Mouse (Mus musculus) kidney, embryonic 14.5 days (tissue): ENCODE data around the gene Gpr157. TPM values are rescaled to one million over a fixed set of nuclear protein-coding genes. Genes with fewer than 3 reads are reported as not detected.

Experiments
- ATAC-seq: fragments of 200-750 bp; cut with Nextera tagmentation; 2 replicates; pipeline ENCODE4 v1.8.0; 2017; ENCODE audit warnings: moderate number of reproducible peaks, mild to moderate bottlenecking, moderate TSS enrichment, moderate library complexity; ENCODE audit not compliant: low FRiP score, low TSS enrichment
- H3K27ac ChIP-seq: fragments of 300-500 bp; sonication (generic); 2 replicates; pipeline ENCODE4 v1.5.1; 2014; ENCODE audit warnings: low read depth, mild to moderate bottlenecking, low read length, moderate library complexity, mixed read lengths
- H3K27me3 ChIP-seq: fragments of 300-500 bp; sonication (generic); 2 replicates; pipeline ENCODE4 v1.6.1; 2014; ENCODE audit warnings: mild to moderate bottlenecking, low read length; ENCODE audit not compliant: control insufficient read depth, insufficient read depth
- H3K36me3 ChIP-seq: fragments of 300-500 bp; sonication (generic); 2 replicates; pipeline ENCODE4 v1.6.1; 2014; ENCODE audit warnings: low read length, mixed read lengths; ENCODE audit not compliant: control insufficient read depth, insufficient read depth
- H3K4me1 ChIP-seq: fragments of 300-500 bp; sonication (generic); 2 replicates; pipeline ENCODE4 v1.6.1; 2014; ENCODE audit warnings: low read length, mixed read lengths; ENCODE audit not compliant: control insufficient read depth, insufficient read depth
- H3K4me2 ChIP-seq: fragments of 300-500 bp; sonication (generic); replicated peaks from 2 replicates; pipeline ENCODE4 v1.6.1; 2014; ENCODE audit warnings: low read depth, mild to moderate bottlenecking, low read length
- H3K4me3 ChIP-seq: fragments of 300-500 bp; sonication (generic); 2 replicates; pipeline ENCODE4 v1.5.1; 2014; ENCODE audit warnings: mild to moderate bottlenecking, low read length
- H3K9ac ChIP-seq: fragments of 300-500 bp; sonication (generic); 2 replicates; pipeline ENCODE4 v1.6.1; 2014; ENCODE audit warnings: low read depth, mild to moderate bottlenecking, low read length, moderate library complexity
- H3K9me3 ChIP-seq: fragments of 300-500 bp; sonication (generic); 2 replicates; pipeline ENCODE4 v1.6.1; 2016; ENCODE audit warnings: low read length; ENCODE audit not compliant: control insufficient read depth
- WGBS: fragments of 180-500 bp; shearing (Covaris S2); extraction: QIAGEN DNeasy Blood & Tissue Kit; methylation state at CpG from one replicate; pipeline ENCODE4 v1.1.7; 2014; 5-methylcytosine and 5-hydroxymethylcytosine counted together
- polyA plus RNA-seq: library from polyadenylated mRNA; unstranded; fragments of >200 nt; fragmentation: Nextera tagmentation; extraction: Ambion mirVana; gene quantifications from 2 replicates; pipeline ENCODE4 v1.2.1, GENCODE M21; 2014

Gene Gpr157
- polyA plus RNA-seq, 1 experiment from 2014 or later = 0.20 TPM

DNA sequence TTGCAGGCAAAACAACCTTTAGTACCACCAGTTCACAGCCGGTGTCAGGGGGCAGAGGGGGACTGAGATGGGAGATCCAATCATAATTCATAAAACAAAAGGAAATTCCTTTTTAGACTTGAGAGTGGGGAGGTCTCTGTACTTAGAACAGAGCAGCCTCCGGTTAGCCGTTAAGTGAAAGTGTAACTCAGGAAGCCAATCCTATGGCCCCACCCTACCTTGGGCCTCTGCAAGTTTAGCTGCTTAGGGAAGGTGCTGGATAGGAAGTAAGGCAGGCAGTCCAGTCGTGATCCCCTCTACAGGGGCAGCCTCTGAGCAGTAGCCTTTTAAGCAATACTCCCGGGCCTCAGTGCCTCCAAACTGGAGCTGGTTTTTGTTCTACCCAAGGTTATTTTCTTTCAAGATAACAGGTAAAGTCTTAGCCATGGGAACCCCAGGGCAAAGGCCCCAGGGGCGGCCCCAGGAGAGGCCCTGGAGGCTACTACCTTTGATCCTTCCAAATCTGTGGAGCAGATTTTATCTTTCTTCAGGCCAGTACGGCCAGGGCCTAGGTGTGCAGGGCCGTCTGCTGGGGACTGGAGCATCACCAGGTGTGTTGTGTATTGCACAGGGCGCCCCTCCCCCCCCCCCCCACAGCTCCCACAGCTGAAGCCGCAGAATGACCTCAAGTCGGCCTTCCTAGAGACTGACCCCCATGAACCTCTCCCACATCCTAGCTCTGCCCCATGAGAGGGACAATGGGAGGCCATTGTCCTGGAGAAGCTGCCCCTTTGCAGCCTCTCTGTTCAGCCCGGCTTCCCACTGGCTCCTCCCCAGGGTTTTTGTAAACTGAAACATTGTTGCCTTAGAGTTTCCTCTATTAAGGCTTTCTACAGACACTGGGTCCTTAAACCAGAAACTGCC is 6.6 kb downstream of the Gpr157 start:
- no peak overlapping the region for H3K9ac ChIP-seq
- H3K4me3 ChIP-seq = no peak overlapping the region
- no peak overlapping the region for H3K27ac ChIP-seq
- H3K27me3 ChIP-seq = 0 out of 2 replicates have a peak, but pooled peaks cover 3% of the 10 kb centered on the region
- peaks cover 15% of the 10 kb centered on the region; the same call in 1 of the 2 replicates for H3K4me1 ChIP-seq
- no peak overlapping the region for H3K4me2 ChIP-seq
- 33% methylated on average over 11 of the region's 12 CpGs for WGBS
- ATAC-seq = peak; percentile 45; the same call in 1 of the 2 replicates
- no peaks in the 10 kb centered on the region for H3K9me3 ChIP-seq
- no peaks in the 10 kb centered on the region for H3K36me3 ChIP-seq

DNA sequence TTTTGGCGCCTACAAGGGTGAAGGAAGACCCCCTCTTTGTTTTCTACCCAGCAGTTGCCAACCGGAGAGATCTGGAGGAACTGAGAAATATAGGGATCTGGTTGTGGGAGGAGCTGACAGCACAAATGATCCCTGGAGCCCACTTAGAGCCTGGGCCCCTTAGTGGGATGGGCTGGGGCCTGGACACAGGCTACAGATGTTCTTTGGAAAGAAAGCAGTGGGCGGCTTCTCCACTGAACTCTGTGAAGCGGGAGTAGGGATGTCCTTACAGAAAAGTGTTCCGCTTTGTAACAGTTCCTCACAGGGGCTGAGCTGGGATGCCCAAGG is 7.3 kb downstream of the Gpr157 start:
- no peak for ATAC-seq
- whole genome bisulfite sequencing = 27% methylated on average over 5 of the region's 5 CpGs

DNA sequence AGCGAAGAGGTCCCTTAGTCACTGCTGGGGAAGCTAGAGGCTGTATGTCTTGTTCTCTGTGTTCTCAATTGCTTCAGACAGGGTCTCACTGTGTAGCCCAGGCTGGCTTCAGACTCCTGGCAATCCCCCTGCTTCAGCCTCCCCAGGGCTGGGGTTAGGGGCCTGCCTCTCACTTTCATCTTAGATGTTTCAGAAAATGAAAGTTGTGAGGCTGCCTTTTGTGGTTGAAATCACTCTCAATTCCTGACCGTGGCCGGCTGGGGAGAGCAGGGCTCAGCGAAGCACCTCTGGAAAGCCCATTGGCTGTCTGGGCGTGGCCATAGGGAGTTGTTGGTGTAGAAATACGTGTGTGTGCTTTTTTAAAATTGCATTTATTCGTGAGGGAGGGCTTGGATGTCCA is 9.1 kb downstream of the Gpr157 start:
- Histone ChIP-seq H3K36me3 (no peaks in the 10 kb centered on the region), H3K27ac (no peak overlapping the region), H3K4me2 (no peak overlapping the region), H3K27me3 (0 out of 2 replicates have a peak, but pooled peaks cover 7% of the 10 kb centered on the region), H3K4me3 (no peak overlapping the region), H3K4me1 (peaks cover 15% of the 10 kb centered on the region; the same call in 1 of the 2 replicates), H3K9me3 (no peaks in the 10 kb centered on the region), H3K9ac (no peak overlapping the region)
- ATAC-seq = no peak
- 79% methylated on average over 7 of the region's 7 CpGs for WGBS

More for the DNA sequence above, 7.3 kb downstream of the Gpr157 start:
- Histone ChIP-seq H3K4me3 (no peak overlapping the region), H3K9me3 (no peaks in the 10 kb centered on the region), H3K27me3 (0 out of 2 replicates have a peak, but pooled peaks cover 3% of the 10 kb centered on the region), H3K4me1 (peaks cover 15% of the 10 kb centered on the region; the same call in 1 of the 2 replicates), H3K27ac (no peak overlapping the region), H3K36me3 (no peaks in the 10 kb centered on the region), H3K4me2 (no peak overlapping the region), H3K9ac (no peak overlapping the region)

- Histone ChIP-seq H3K9me3 (no peaks in the 10 kb centered on the region), H3K9ac (no peak overlapping the region), H3K4me2 (no peak overlapping the region), H3K4me3 (no peak overlapping the region), H3K27ac (no peak overlapping the region), H3K27me3 (0 out of 2 replicates have a peak, but pooled peaks cover 7% of the 10 kb centered on the region), H3K4me1 (peaks cover 15% of the 10 kb centered on the region; the same call in 1 of the 2 replicates), H3K36me3 (no peaks in the 10 kb centered on the region)
- 89% methylated on average over 4 of the region's 4 CpGs for WGBS
- ATAC-seq = no peak
Measured at GRCm38 (mm10) chr4:150097847-150098246, 10.7 kb downstream of the Gpr157 start.

DNA sequence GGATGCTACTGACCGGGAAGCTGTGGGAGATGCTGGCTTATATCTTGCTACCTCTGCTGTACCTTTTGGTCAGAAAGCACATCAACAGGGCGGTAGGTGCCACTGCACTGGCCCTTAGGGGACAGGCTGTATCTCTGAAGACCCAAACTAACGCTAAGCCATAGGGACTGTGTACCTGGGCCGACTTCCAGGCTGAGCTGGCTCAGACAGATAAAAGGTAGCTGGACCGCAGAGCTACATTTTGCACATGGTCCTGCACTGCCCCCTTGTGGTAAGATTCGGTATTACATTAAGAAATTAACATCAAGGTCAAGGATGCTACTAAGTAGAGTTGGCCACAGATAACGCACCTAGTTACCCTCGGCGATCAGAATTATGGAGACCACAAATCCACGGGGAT is 11.7 kb downstream of the Gpr157 start:
- Histone ChIP-seq H3K4me2 (no peak overlapping the region), H3K36me3 (no peaks in the 10 kb centered on the region), H3K4me1 (peaks cover 11% of the 10 kb centered on the region; the same call in 1 of the 2 replicates), H3K27me3 (0 out of 2 replicates have a peak, but pooled peaks cover 7% of the 10 kb centered on the region), H3K27ac (no peak overlapping the region), H3K9me3 (no peaks in the 10 kb centered on the region), H3K9ac (no peak overlapping the region), H3K4me3 (no peak overlapping the region)
- ATAC-seq = peak; percentile 70
- WGBS = 18% methylated on average over 10 of the region's 10 CpGs

DNA sequence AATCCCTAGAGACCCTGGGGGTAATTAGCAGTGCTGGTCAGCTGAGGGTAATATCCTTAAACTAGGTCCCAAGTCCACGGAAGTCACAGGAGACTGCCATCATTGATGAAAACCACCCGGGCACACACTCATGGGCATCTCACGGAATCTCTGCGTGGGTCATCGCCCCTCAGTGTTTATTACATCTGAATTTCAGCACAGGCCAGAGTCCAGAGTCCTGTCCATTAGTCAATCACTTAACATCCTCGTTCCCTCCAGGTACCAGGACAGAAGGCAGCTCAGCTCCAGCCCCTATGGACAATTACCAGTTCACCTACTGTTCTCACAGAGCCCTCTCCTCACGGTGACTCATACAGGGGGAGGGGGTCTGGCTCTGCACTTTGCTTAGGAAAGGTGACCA is 15.7 kb downstream of the Gpr157 start:
- Histone ChIP-seq H3K4me2 (no peak overlapping the region), H3K27ac (no peak overlapping the region), H3K9ac (no peak overlapping the region), H3K27me3 (0 out of 2 replicates have a peak, but pooled peaks cover 7% of the 10 kb centered on the region), H3K4me3 (no peak overlapping the region), H3K4me1 (no peaks in the 10 kb centered on the region), H3K9me3 (no peaks in the 10 kb centered on the region), H3K36me3 (no peaks in the 10 kb centered on the region)
- WGBS = 74% methylated on average over 7 of the region's 7 CpGs
- no peak for ATAC-seq

DNA sequence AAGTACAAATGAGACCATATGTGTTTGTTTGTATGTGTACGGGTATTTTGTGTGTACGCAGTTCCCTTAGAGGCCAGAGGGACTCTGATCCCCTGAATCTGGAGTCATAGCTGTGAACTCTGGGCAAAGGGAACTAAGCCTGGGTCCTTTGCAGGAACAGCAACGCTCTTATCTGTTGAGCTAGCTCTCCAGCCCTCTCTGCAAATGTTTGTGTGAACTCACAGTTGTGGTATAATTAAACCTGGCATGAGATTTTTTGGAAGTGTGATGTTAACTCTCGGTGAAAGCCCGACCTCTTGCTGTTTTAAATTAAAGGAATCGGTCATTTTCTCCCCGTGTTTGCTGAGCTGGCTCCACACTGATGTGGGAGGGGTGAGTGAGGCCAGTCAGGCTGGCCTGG is 18.5 kb downstream of the Gpr157 start:
- ATAC-seq = no peak
- Histone ChIP-seq H3K36me3 (no peaks in the 10 kb centered on the region), H3K27me3 (0 out of 2 replicates have a peak, but pooled peaks cover 3% of the 10 kb centered on the region), H3K9ac (no peak overlapping the region), H3K4me1 (no peaks in the 10 kb centered on the region), H3K4me3 (no peak overlapping the region), H3K27ac (no peak overlapping the region), H3K9me3 (no peaks in the 10 kb centered on the region), H3K4me2 (no peak overlapping the region)
- WGBS = 58% methylated on average over 7 of the region's 7 CpGs

GRCm38 (mm10) chr4:150106637-150107036 is 19.5 kb downstream of the Gpr157 start:
- H3K36me3 ChIP-seq = no peaks in the 10 kb centered on the region
- no peaks in the 10 kb centered on the region for H3K4me1 ChIP-seq
- H3K9ac ChIP-seq = no peak overlapping the region
- H3K4me3 ChIP-seq = no peak overlapping the region
- H3K27ac ChIP-seq = no peak overlapping the region
- no peak; the same call in 1 of the 2 replicates for ATAC-seq
- no peaks in the 10 kb centered on the region for H3K9me3 ChIP-seq
- WGBS = 68% methylated on average over 5 of the region's 5 CpGs
- no peak overlapping the region for H3K4me2 ChIP-seq
- no peaks in the 10 kb centered on the region for H3K27me3 ChIP-seq

DNA sequence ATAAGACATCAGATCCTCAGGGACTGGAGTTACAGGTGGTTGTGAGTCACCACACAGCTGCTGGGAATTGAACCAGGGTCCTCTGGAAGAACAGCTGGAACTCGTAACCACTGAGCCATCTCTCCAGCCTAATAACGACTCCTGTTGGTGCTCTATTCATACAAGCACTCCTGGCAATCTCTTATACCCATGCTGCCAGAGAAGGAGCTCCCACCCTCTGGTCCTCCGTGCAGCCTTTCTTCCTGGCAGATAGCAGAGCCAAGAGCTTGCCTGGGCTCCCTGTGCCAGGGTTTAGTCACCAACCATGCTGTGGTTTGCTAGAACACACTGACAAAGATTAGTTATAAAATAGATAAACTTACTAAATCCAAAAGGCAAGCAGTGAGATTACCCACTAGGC is 22.5 kb downstream of the Gpr157 start:
- no peak overlapping the region for H3K9ac ChIP-seq
- H3K4me3 ChIP-seq = no peak overlapping the region
- H3K4me2 ChIP-seq = no peak overlapping the region
- 66% methylated on average over 3 of the region's 3 CpGs for WGBS
- no peak overlapping the region for H3K27ac ChIP-seq
- H3K27me3 ChIP-seq = no peaks in the 10 kb centered on the region
- no peaks in the 10 kb centered on the region for H3K9me3 ChIP-seq
- no peak for ATAC-seq
- H3K4me1 ChIP-seq = no peaks in the 10 kb centered on the region
- no peaks in the 10 kb centered on the region for H3K36me3 ChIP-seq
